Mouse (Mus musculus) left cerebral cortex, postnatal 14 days (tissue): ENCODE measurements around the gene Shisa4. TPM values are rescaled to one million over a fixed set of nuclear protein-coding genes. Genes with fewer than 3 reads are reported as not detected.

Source experiments
- total RNA-seq, 2 experiments: library from RNA; stranded (reverse); gene quantifications; 2 replicates each; pipeline ENCODE4 v1.2.3; 2021

The Shisa4 gene
- total RNA-seq, 2 experiments from 2014 or later = 159 to 165 TPM

Other genes with a start within 250 kb of the Shisa4 start
- gene Ptpn7, start 242.5 kb downstream of the Shisa4 start, total RNA-seq = under 1 TPM in 1 of 2 experiments, not detected in 1; 0.19 TPM
- 100 to 1,000 TPM; 329 to 359 TPM for gene Arl8a, start 228.4 kb downstream of the Shisa4 start, total RNA-seq
- 100 to 1,000 TPM; 148 to 163 TPM for gene Gpr37l1, start 207.6 kb downstream of the Shisa4 start, total RNA-seq
- not detected for gene Elf3, start 116.7 kb downstream of the Shisa4 start, total RNA-seq
- gene Rnpep, start 91.2 kb downstream of the Shisa4 start, total RNA-seq = 10 to 100 TPM; 53.2 to 54.1 TPM
- 100 to 1,000 TPM; 187 to 189 TPM for gene Timm17a, start 61.5 kb downstream of the Shisa4 start, total RNA-seq
- gene Lmod1, start 50.4 kb downstream of the Shisa4 start, total RNA-seq = under 1 TPM; 0.34 to 0.72 TPM
- 100 to 1,000 TPM; 157 to 162 TPM for gene Ipo9, start 55.3 kb upstream of the Shisa4 start, total RNA-seq
- gene Nav1, start 232.1 kb upstream of the Shisa4 start, total RNA-seq = 100 to 1,000 TPM; 146 to 161 TPM